Mouse (Mus musculus): ENCODE results near the gene Gmpr.

Gmpr gene

GRCm38 (mm10) chr13:45498623-45499022 lies 8.6 kb upstream of the Gmpr start:
- in situ Hi-C loops (cut with MboI; ENCODE audit: unreplicated experiment in 2 of 2): loop anchor here in 1 of 2 experiments (25.0 kb wide), 1 partner anchor 1911 kb away; no protein-coding TSS in a partner anchor

GRCm38 (mm10) chr13:45499391-45499790 lies 7.9 kb upstream of the Gmpr start:
- in situ Hi-C loops (cut with MboI; ENCODE audit: unreplicated experiment in 2 of 2): loop anchor here in 1 of 2 experiments (25.0 kb wide), 1 partner anchor 1912 kb away; no protein-coding TSS in a partner anchor

GRCm38 (mm10) chr13:45499906-45500305 lies 7.3 kb upstream of the Gmpr start:
- in situ Hi-C loops (cut with MboI; ENCODE audit: unreplicated experiment in 2 of 2): loop anchor here in 1 of 2 experiments (25.0 kb wide), 1 partner anchor 1913 kb away; no protein-coding TSS in a partner anchor

GRCm38 (mm10) chr13:45502791-45503190 lies 4.5 kb upstream of the Gmpr start:
- in situ Hi-C loops (cut with MboI; ENCODE audit: unreplicated experiment in 2 of 2): no loop called here

- in situ Hi-C loops (cut with MboI; ENCODE audit: unreplicated experiment in 2 of 2): no loop called here
Measured at GRCm38 (mm10) chr13:45505546-45505945, 1.7 kb upstream of the Gmpr start.

GRCm38 (mm10) chr13:45508495-45508894 lies 1.3 kb downstream of the Gmpr start:
- in situ Hi-C loops (cut with MboI; ENCODE audit: unreplicated experiment in 2 of 2): no loop called here

- in situ Hi-C loops (cut with MboI; ENCODE audit: unreplicated experiment in 2 of 2): no loop called here
Measured at GRCm38 (mm10) chr13:45509366-45509765, 2.1 kb downstream of the Gmpr start.

- in situ Hi-C loops (cut with MboI; ENCODE audit: unreplicated experiment in 2 of 2): no loop called here
Measured at GRCm38 (mm10) chr13:45511706-45512435, 4.6 kb downstream of the Gmpr start.

GRCm38 (mm10) chr13:45512531-45512930 lies 5.3 kb downstream of the Gmpr start:
- in situ Hi-C loops (cut with MboI; ENCODE audit: unreplicated experiment in 2 of 2): no loop called here

GRCm38 (mm10) chr13:45513009-45513984 lies 6.1 kb downstream of the Gmpr start:
- in situ Hi-C loops (cut with MboI; ENCODE audit: unreplicated experiment in 2 of 2): no loop called here

- in situ Hi-C loops (cut with MboI; ENCODE audit: unreplicated experiment in 2 of 2): no loop called here
Measured at GRCm38 (mm10) chr13:45514115-45514514, 6.9 kb downstream of the Gmpr start.

- in situ Hi-C loops (cut with MboI; ENCODE audit: unreplicated experiment in 2 of 2): no loop called here
Measured at GRCm38 (mm10) chr13:45514832-45515422, 7.7 kb downstream of the Gmpr start.

- in situ Hi-C loops (cut with MboI; ENCODE audit: unreplicated experiment in 2 of 2): no loop called here
Measured at GRCm38 (mm10) chr13:45516501-45517393, 9.5 kb downstream of the Gmpr start.

- in situ Hi-C loops (cut with MboI; ENCODE audit: unreplicated experiment in 2 of 2): no loop called here
Measured at GRCm38 (mm10) chr13:45524305-45524704, 17.1 kb downstream of the Gmpr start.

- in situ Hi-C loops (cut with MboI; ENCODE audit: unreplicated experiment in 2 of 2): loop anchor here in 1 of 2 experiments (25.0 kb wide), 2 partner anchors 1112 to 1762 kb away; no protein-coding TSS in a partner anchor
Measured at GRCm38 (mm10) chr13:45524791-45525435, 17.7 kb downstream of the Gmpr start.

GRCm38 (mm10) chr13:45526230-45526629 lies 19.0 kb downstream of the Gmpr start:
- in situ Hi-C loops (cut with MboI; ENCODE audit: unreplicated experiment in 2 of 2): loop anchor here in 1 of 2 experiments (25.0 kb wide), 2 partner anchors 1111 to 1761 kb away; no protein-coding TSS in a partner anchor

- in situ Hi-C loops (cut with MboI; ENCODE audit: unreplicated experiment in 2 of 2): loop anchor here in 1 of 2 experiments (25.0 kb wide), 2 partner anchors 1110 to 1760 kb away; no protein-coding TSS in a partner anchor
Measured at GRCm38 (mm10) chr13:45527232-45527964, 20.2 kb downstream of the Gmpr start.

- in situ Hi-C loops (cut with MboI; ENCODE audit: unreplicated experiment in 2 of 2): loop anchor here in 1 of 2 experiments (25.0 kb wide), 2 partner anchors 1109 to 1759 kb away; no protein-coding TSS in a partner anchor
Measured at GRCm38 (mm10) chr13:45528787-45529186, 21.5 kb downstream of the Gmpr start.
